Mouse (Mus musculus): Measurements from ENCODE around the gene Fpr1.
"Not testable (repeated sequence)": the region's sequence is repeated elsewhere in the genome, so short reads cannot be mapped to it uniquely, and the experiment has no call there.

Fpr1 gene

DNA sequence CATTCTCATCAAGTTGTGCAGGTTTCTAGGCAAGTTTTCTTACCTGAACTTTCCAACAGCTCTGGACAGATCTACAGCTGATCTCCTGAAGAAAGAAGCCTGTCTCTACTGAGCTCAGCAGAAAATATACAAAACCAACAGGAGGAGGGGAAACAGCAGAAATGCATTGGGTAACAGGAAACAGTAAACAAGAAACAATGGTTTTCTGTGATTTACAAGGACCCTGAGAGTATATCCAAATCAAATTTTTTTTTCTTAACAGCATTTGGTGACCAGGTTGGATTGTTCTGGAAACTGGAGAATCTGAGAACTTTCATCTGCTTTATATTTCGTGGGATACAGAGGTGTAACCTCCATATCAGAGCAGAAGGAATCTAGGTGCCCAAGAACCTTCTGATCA lies at the start of gene Fpr1:
Gene Fpr1 (minus strand): TSS at position 101 of the 400 bp plus-strand sequence.
- no peak for DNase-seq (ENCODE audit: inconsistent ontology term)

DNA sequence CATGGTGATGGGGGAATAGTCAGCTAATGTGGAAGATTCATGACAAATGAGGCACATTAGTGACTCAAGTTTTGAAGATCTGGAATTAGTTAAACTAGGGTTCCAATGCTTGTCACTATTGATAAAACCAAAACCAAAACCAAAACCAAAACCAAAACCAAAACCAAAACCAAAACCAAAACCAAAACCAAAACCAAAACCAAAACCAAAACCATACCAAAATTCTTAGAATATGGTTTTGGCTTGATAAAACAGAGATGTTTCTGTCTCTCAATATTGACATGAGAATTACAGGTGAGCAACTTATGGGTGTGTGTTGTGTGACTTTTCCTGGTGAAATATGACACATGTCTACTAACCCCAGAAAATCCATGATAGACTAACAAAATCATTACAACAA lies 34.0 kb upstream of the Fpr1 start:
- no peak for DNase-seq (ENCODE audit: inconsistent ontology term)

DNA sequence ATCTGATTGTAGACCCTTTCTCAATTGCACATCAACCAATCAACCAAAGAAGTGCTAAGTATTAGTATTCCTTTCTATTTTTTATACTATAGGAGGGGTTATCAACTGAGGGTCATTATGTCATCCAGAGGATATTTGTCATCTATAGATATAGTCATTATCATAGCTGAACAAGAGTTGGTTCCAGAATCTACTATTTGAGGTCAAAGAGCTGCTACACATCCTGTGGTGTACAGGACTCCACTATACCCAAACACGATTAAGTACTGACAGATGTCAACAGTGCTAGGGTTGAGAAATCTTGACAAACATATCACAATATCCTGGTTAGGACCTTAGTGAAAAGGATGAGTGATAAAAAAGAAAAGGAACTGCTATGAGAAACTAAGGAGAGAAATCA lies 33.6 kb upstream of the Fpr1 start:
- no peak for DNase-seq (ENCODE audit: inconsistent ontology term)

DNA sequence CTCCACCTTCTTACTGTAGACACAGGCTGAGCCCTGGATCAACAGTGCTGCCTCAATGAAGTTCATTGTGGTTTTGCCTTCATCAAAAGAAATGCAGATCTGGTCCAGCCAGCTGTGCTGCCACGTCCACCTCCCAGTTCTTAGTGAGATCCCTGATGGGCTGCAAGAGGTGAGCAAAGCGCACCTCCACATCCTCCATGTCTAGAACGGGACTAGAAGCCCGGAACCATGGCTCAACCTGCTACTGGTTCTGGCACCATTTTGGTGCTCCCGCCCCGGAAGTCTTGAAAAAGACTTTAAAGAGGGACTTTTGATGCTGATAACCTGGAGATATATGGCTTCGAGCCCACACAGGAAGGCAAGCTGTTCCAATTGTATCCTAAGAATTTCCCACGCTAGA lies 28.9 kb upstream of the Fpr1 start:
- DNase-seq (ENCODE audit: inconsistent ontology term), result not testable (repeated sequence)

DNA sequence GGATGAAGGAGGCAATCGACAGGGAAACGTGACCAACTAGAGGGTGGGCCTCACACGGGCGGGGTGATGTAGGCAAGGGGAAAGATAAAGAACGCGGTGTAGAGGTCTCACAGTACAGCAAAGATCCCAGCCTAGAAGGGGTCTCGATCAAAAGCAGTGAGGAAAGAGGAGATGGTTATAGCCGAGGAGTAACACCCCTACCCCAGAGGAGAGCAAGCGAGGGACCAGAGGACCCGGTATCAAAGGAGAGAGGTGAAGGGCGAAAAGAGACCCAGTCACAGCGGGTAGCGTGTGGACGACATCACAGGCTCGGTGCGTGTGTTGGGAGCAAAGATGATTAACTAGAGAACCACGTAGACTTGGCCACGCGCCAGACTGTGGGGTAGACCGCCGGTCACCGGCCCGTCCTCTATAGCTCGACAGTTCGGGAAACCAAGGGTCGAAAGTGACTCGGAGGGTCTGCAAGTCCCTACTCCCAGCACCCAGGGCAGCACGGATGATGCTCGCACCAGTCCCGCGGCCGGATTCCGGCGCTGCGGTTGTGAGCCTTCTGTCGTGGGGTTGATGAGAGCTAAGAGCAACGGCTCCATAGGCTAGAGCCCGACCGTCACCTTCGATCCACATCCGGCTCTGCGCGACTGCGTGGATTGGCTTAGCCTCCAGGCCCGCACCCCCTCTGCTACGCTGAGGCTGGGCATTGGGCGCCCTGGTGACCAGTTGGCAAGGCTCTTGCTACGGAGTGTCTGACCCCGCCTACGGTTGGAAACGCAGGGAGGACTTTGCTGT lies 26.1 kb upstream of the Fpr1 start:
- peak; percentile 95 for DNase-seq (ENCODE audit: inconsistent ontology term)

DNA sequence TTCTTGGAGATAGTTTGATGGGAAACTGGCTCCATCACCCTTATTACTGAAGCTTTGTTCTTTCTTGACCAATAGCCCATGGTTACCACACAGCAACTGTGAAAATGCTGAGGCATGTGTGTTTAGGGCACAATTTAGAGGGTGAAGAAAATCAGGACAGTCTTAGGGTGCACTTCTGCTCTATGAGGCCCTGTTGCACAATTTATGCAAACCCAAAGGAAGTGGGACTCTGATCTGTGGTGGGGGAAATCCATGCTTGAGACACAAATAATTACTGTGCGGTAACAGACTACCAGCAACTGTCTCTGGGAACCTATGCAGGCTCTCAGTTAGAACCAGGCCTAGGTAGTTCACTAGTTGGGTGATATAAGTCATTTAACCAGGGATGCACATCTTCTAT lies 17.0 kb upstream of the Fpr1 start:
- DNase-seq (ENCODE audit: inconsistent ontology term), result no peak

DNA sequence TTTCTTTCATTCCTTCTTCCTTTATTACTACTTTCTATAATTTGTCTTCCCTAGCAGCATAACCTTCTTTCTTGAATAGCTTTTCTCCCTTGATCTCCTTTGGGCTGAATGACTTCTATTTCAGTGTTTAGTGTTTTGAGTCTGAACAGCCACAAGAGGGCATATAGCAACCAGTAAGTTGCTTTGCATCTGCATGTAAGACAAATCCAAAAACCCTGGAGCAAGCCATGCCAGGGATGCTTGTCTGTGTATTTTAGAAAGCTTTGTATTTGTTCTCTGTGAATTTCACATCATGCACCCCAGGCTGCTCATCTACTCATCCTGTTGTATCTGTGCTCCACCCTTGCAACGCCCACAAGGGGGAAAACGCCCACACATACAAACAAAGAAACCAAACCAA lies 15.5 kb upstream of the Fpr1 start:
- DNase-seq (ENCODE audit: inconsistent ontology term), result peak; percentile 12

DNA sequence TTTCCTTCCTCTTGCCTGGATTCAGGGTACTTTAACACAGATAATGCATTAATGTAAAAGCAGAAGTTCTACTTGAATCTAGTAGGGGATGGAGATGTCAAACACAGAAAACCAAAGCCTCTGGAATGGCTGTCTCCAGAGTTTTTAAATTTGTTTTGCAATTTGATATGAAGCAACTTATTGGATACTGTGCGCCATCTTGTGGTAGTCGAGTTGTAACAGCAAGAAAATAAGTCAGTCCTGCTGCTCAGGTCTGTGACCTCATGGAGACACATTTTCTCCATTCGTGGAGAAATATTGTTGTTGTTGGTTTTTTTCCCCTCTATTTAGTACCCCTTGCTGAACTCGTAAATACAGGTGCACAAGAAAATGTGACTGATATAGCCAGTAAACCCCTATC lies 12.3 kb upstream of the Fpr1 start:
- DNase-seq (ENCODE audit: inconsistent ontology term), result peak; percentile 65

DNA sequence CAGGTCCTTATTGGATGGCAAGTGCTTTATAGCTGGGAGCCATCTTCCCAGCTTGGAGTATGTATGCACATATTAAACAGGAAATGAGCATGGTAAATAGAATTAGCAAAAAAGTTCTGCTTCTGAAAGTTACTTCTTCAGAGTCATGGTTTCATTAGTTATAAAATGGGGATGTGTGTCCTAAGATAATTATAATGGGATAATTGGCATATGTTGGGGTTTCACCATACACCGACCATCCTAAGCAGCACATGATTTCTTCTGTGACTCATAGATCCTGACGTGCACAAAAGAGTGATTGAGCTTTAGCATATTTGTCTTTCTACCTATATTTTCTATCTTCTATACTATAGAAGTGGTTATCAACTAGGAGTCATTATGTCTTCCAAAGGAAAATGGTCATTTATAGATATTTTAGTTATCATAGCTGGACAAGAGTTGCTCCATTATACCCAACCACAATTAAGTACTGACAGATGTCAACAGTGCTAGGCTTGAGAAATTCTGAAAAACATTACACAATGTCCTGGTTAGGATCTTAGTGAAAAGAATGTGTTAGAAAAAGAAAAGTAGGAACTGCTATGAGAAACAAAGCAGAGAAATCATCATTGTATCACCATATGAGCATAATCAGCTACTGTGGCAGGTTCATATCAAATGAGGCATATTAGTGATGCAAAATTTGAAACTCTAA lies 6.1 kb upstream of the Fpr1 start:
- no peak for DNase-seq (ENCODE audit: inconsistent ontology term)

DNA sequence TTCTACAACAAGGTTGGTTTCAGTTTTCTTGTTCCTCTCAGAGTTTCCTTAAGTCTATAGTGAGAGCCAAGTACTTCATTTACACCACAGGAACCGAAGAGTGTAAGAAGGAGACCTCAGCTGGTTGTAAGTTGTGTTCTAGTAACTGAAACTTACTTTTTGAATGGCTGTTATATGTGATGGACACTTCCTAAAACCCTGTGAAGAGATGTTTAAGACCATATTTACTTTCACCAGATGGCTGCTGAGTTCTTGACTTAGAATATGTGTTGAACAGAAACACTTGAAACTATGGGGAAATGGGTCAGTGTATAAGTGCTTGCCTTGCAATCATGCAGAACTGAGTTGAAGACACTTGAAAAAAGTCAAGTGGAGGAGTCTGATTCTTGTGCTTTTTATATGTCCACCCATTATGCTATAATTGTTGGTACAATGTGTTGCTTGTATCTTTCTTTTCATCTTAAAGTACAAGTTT lies 4.1 kb upstream of the Fpr1 start, which contains the start of the genes Fpr2 and Fpr3:
Gene Fpr2 (plus strand): TSS at position 51 of the 475 bp plus-strand sequence.
Gene Fpr3 (plus strand): TSS at position 79 of the 475 bp plus-strand sequence.
- DNase-seq (ENCODE audit: inconsistent ontology term), result no peak

DNA sequence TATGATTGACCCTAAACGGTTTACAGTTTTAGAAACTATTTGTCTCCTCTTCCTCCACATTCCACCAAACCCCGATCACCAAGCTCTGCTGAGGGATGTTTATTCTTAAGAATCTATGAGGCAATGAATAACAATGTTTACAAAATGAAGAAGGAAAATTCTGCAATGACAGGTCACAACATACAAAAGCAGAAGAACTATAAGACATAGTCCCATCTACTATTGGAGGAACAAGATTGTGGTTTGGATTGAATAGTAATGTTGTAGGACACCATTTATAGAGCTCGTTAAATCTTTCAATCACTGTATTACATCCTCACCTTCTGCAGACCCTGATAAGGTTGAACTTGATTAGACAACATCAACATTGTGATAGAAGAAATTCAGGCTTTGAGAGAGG lies 1.1 kb downstream of the Fpr1 start:
- no peak for DNase-seq (ENCODE audit: inconsistent ontology term)

DNA sequence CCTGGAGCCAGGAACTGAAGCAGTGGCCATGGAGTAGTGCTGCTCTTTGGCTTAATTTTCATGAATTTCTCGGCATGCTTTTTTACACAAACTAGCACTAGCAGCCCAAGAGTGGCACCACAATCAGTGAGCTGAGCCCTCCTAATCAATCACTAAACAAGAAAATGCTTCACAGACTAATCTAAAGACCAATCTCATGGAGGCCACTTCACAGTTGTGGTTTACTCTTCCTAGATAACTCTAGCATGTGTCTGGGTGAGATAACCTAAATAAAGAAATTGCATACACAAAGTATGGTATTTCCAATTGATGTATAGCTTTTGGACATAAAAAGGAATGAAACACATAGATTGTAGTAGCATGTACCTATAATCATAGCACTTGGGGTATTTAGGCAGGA lies 4.4 kb downstream of the Fpr1 start:
- no peak for DNase-seq (ENCODE audit: inconsistent ontology term)

DNA sequence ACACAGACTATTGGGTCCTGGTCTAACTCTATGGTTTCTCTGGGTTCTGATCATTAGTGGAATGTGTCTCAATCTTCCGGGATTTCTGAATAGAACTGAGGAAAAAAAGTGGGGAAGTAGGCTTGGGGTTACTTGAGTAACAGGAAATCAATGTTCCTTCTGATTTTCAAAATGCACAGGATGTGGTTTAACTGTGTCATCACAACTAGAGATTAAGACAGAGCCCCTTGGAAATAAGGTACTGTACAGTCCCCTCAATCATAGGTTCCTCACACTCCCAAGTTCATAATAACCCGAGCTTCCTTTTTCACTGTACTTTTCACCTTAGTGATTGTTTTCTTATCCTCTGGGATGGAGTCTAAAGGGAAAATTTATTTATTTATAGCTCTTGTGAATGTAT lies 12.0 kb downstream of the Fpr1 start:
- DNase-seq (ENCODE audit: inconsistent ontology term), result no peak

DNA sequence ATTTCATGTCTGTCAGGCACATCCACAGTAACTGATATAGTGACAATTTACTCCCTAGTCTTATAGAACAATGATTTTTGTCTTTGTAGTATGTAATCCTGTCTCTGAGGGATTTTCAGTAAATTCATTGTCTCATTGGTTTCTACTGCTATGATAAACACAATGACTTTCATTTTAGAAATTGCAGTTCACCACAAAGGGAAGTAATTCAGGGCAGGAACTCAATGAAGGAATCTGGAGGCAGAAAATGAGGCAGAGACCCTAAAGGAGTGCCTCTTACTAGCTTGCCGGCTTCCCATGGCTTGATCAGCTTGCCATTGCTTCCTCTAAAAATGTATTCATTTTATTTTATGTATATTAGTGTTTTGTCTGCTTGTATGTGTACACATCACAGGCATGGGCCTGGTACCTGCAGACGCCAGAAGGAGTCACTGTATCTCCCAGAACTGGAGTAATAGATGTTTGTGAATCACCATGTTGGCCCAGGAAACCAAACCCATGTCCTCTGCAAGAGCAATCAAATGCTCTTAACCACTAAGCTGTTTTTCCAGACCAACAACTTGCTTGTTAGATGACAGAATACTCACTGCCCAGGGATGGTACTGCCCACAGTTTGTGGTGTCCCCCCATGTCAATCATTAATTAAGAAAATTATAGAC lies 12.7 kb downstream of the Fpr1 start:
- DNase-seq (ENCODE audit: inconsistent ontology term), result no peak

DNA sequence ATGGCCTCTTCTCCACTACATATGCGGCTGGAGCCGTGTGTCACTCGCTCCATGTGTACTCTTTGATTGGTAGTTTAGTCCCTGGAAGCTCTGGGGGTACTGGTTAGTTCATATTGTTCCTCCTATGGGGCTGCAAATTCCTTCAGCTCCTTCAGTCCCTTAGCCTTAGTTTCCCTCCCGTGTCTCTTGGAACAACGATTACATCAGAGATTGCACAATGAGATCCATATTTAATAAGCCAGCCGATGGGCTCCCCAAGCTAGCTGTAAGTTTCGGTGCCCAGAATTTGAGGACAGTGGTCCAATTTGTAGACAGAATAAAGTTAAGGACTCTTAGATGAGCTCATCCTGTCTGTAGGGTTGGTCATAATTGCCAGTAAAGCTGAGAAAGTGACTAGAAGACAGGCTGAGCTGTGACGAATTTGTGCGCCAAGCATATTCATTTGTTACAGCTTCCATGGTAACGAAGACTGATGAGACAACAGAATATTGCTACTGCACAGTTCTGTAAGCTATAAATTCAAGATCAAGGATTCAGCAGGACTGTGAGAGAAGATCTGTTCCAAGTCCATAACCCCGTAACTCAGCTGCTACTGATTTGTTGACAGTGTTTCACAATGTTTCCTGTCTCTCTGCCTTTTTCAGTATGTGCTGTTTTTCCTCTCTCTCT lies 16.8 kb downstream of the Fpr1 start:
- DNase-seq (ENCODE audit: inconsistent ontology term), result no peak

DNA sequence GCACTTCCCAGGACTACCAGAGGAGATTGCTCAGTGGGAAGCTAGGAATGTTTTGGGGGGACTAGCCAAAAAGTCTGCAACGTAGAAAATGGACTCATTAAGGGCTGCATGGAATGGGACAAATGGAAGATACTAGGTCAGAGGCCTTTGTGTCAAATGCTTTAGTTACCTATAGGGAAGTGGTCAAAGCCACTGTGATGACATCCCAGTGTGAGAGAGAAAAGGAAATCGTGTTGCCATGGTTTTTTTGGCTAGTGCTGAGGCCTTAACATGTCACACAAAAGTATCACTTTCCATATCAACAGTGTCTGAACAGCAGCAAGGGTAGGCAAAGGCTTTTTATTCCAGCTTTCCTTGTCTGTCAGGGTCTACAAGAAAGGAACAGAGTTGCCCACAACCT lies 18.6 kb downstream of the Fpr1 start:
- DNase-seq (ENCODE audit: inconsistent ontology term), result no peak

DNA sequence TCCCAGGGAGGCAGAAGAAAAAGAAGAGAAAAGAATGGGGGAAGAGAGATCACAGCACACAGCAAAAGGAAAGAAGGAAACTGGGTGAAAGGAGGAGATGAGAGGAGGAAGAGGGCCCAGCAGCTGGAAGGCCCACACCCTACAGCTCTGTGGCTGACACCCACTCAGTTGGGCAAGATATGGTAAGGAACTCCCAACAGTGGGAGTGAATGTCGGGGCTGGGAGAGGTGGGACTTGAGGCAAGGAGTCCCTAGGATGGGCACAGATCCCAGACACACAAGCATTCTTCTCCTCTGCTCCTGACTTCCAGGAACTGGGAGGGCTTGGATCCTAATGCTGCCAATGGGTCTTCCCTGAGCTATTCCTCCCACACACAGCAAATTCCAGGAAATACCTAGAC lies 21.4 kb downstream of the Fpr1 start:
- no peak for DNase-seq (ENCODE audit: inconsistent ontology term)

DNA sequence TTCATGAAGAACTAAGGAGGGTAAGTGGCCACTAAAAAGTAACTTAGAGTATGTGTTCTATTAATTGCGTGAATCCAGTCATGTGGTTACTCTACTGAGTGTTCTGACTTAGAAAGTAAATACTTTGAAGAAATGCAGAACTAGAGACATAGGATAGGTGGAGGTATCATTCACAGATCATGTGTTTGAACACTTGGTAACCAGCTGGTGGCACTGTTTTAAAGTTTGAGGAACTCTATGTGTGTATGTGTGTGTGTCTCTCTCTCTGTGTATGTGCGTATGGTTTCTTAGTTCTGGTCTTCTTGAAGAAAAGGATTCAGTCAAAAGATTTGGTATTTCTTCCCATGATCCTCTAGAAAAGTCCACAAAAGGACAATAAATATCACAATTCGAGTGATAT lies 23.6 kb downstream of the Fpr1 start:
- DNase-seq (ENCODE audit: inconsistent ontology term), result no peak

DNA sequence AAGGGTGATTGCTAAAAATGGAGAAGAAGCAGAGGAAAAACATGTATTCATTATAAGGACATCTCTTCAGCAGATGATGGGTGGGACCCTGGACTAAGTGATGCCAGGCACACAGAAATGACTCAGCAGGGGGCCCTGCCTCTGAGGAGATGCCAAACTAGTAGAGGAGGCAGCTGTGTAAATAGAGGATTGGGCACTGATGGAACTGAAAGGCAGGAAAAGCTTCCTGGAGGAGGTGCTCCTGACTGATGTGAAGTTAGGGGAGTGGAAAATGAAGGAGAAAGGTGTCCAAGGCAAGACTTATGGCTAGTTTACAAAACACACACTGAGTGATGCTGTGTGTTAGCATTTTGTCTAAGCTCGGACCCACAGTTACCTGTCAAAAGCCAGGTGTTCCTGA lies 26.3 kb downstream of the Fpr1 start:
- DNase-seq (ENCODE audit: inconsistent ontology term), result no peak

DNA sequence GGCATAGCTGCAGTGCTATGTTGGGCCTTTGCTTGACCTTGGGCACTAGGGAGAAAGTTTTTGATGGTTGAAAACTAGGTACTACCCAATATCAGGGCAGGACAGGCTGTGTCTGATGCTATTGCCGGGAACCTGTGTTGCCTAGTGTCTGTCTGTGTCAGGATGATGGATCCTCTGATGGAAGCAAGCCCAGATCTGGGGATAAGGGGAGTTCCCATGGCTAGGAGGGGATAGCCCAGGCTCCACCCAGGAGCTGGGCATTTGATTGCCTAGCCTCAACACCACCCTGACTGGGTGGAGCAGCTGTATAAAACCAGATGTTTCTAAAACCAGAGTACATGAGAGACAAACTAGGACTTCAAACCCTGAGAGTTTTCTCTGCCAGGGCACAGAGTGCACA lies 27.1 kb downstream of the Fpr1 start:
- no peak for DNase-seq (ENCODE audit: inconsistent ontology term)

DNA sequence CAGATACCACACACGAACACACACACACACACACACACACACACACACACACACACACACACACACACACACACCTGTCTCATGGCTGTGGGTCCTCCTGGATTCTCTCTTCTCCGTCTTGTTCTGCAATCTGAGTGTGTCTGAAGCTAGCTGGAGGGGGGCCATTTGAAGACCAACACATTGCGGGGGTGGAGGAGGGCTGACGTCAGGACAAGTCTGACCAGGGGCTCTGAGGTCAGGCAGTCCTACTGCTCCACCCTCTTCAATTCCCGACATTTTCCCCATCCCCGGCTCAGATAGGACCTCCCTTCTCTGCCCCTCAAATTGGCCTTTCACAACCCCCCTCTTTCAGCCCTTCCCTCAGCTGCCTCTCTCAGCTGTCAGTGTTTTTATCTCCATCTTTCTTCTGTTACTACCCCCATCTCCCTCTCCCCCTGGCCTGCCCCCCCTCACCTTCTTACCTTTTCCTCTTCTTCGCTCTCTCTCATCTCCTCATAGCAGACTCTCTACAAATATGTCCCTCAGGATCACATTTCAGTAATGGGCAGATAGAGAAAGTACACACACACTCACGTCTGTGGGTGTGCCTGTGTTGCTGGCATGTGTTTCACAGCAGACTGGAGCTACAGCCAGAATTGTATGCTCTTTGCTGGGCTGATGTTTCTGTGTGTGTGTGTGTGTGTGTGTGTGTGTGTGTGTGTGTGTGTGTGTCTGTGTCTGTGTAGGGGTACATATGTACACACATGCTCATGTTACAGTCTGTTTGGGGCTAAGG lies 28.5 kb downstream of the Fpr1 start, which contains the start of gene Has1:
Gene Has1 (minus strand): TSS at position 142 of the 775 bp plus-strand sequence.
- DNase-seq (ENCODE audit: inconsistent ontology term), result no peak

Measured in Muller cell, postnatal 12 days (primary cell).